Mouse (Mus musculus) brain, embryonic 14.5 days (tissue): ENCODE results near the gene 4930426L09Rik. TPM values are rescaled to one million over a fixed set of nuclear protein-coding genes. Genes with fewer than 3 reads are reported as not detected.

Experiments used
- DNase-seq: peaks from one replicate; pipeline ENCODE4 v3.0.0-alpha.2; 2011; ENCODE audit warnings: low read depth
- CTCF ChIP-seq: fragments of 200-500 bp; IDR thresholded peaks from 2 replicates; pipeline ENCODE4 v1.5.1; 2012; ENCODE audit warnings: inconsistent platforms, mild to moderate bottlenecking, moderate library complexity, borderline replicate concordance; ENCODE audit not compliant: insufficient read depth, insufficient read length; ENCODE audit errors: extremely low read depth
- POLR2A ChIP-seq: fragments of 200-500 bp; IDR thresholded peaks from 2 replicates; pipeline ENCODE4 v1.6.1; 2012; ENCODE audit warnings: mild to moderate bottlenecking, inconsistent platforms, borderline replicate concordance; ENCODE audit not compliant: poor library complexity, insufficient read depth, insufficient read length, severe bottlenecking; ENCODE audit errors: extremely low read depth
- polyA plus RNA-seq: library from polyadenylated mRNA; depleted of rRNA; stranded (reverse); fragments of >200 nt; gene quantifications from 2 replicates; pipeline ENCODE4 v1.2.3, GENCODE M21; 2012; rRNA removed

4930426L09Rik gene
- polyA plus RNA-seq, 1 experiment: 0.66 TPM

- no peak for TF ChIP-seq CTCF
- no peak for TF ChIP-seq POLR2A
Observed at GRCm38 (mm10) chr2:19024807-19025206, 26.7 kb downstream of the 4930426L09Rik start.

GRCm38 (mm10) chr2:19037430-19037829 lies 39.3 kb downstream of the 4930426L09Rik start:
- no peak for DNase-seq
- no peak for TF ChIP-seq CTCF
- no peak for TF ChIP-seq POLR2A

More at GRCm38 (mm10) chr2:19024807-19025206, 26.7 kb downstream of the 4930426L09Rik start:
- DNase-seq: no peak

- no peak for DNase-seq
- TF ChIP-seq CTCF: no peak
- no peak for TF ChIP-seq POLR2A
Observed at GRCm38 (mm10) chr2:19037907-19038570, 39.9 kb downstream of the 4930426L09Rik start.

GRCm38 (mm10) chr2:19048225-19048624 lies 50.1 kb downstream of the 4930426L09Rik start:
- no peak for TF ChIP-seq CTCF
- no peak for TF ChIP-seq POLR2A
- no peak for DNase-seq

GRCm38 (mm10) chr2:19049341-19049740 lies 51.2 kb downstream of the 4930426L09Rik start:
- no peak for DNase-seq

More at GRCm38 (mm10) chr2:19049341-19049740, 51.2 kb downstream of the 4930426L09Rik start:
- TF ChIP-seq POLR2A: no peak
- TF ChIP-seq CTCF: no peak

Other genes starting within 250 kb of the 4930426L09Rik start
- gene Pip4k2a, start 217 bp upstream of the 4930426L09Rik start, polyA plus RNA-seq: 13.3 and 17.9 TPM in 2 replicates
- gene Armc3, start 201.0 kb downstream of the 4930426L09Rik start, polyA plus RNA-seq: 0.39 and 0.90 TPM in 2 replicates